Mouse (Mus musculus) CH12F3 (cell line): ENCODE results near the gene Sepsecs.

Experiments used
- in situ Hi-C: fragments of 300-500 bp; cut with MboI; formaldehyde crosslinking; loops from 2 replicates; pipeline ENCODE4 v1.14.3; 2020; ENCODE audit warnings: low sequenced_read_pairs

Gene Sepsecs

DNA sequence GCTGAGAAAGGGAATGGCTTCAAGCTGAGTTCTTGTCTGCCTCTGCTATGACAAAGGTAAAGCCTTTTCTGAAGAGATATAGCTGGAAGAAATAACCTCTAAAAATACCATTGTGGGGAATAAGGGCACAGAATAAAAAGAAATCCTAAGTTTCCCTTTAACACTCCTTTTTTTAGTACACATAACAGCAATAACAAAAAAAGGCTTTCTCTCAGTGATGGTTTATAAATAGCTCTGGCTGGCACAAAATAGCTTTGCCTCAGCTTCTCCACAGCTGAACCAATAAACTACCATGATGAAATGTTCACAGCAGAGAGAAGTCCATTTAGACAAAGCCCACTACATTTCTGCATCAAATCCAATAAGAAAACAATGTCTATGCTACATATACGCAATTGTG is 17.4 kb downstream of the Sepsecs start:
- in situ Hi-C loops, result loop anchor here (25.0 kb wide), 1 partner anchor 490 kb away; no protein-coding TSS in a partner anchor

DNA sequence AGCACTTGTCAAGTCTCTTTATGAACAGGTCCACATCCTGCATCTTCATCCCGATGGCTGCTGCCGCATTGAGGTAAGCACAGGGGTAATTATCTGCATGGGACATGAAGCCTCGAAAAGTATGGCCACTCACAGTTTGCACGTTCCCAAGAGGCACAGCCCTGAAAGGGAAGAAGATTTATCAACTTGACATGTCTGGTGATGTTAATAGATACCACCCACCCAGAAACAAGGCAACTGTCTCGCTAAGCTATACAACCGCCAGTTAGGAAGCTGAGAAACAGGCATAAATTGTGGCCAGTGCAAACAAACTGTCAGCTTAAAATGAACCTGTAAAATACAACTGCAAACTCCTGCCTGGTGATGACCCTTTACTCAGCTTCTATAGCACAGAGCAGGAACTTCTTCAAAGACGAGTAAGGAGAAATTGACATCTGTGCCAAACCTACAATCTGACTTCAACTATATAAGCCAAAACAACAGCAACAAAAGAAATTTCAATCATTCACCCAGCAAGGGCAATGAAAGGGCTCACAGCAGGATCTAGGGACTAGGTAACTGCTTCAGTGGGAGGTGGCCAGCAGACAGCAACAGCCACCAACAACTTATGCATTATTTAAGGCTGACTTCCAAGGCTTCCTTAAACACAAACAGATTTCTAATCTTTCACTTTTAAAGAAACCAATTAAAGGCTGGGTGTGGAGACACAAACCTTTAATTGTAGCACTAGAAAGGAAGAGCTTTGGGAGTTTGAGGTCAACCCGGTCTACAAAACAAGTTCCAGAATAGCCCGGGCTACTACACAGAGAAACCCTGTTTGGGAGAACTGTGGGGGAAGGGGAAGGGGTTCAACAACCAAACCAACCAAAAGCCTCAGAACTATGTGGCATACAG is 25.3 kb downstream of the Sepsecs start:
- in situ Hi-C loops, result no loop called here

DNA sequence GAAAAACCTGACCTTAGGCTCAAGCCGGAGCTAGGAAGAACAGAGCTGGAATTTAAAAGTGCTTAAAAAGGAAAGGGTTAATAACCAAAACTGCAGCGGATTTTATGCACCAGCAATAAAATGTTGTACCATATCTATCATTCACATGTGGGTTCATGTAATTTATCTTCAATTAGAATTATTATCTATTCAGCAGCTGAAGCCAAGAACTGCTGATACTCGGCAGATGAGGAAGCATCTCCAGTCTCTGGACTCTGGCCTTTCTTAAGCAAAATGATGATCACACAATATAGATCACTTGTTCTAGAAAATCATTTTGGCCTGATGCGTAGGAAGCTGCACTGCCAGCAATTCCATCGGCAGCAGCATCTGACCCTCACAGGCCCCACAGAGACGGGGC is 27.8 kb downstream of the Sepsecs start:
- in situ Hi-C loops, result no loop called here

DNA sequence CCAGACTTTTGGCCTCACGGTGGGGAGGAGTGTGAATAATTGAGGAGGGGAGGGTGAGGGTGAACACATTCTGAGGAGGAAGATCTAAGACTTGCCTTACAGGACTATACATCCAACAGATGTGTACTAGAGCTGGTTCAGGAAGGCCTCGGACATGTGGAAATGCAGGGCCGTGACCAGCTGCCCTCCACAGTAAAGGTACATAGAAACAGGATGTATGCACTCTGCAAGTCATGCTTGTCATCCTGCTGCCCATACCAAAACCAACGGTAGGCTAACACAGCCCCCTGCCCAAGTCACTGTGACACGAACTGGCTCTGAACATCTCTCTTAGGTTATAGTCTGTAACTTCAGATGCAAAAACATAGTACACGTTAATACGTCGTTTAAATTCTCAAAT is 30.6 kb downstream of the Sepsecs start:
- in situ Hi-C loops, result no loop called here

DNA sequence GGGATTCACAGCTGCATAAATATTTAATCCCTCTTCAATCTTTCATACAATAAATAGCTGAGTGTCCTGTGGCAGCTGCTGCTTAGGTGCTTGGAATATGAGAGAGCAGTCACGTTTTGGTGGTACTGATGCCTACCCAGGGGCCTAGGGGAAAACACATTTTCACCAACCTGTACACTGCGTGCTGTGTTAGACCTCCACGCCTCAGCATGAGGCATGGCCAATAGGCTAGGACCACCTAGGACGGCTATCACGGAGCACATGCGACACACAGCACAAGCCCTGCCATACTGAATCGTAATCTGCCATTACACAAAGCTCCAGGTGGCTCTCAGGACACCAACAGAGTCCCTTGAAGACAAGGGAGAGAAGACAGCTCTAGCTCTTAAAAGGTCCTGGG is 31.5 kb downstream of the Sepsecs start:
- in situ Hi-C loops, result no loop called here

DNA sequence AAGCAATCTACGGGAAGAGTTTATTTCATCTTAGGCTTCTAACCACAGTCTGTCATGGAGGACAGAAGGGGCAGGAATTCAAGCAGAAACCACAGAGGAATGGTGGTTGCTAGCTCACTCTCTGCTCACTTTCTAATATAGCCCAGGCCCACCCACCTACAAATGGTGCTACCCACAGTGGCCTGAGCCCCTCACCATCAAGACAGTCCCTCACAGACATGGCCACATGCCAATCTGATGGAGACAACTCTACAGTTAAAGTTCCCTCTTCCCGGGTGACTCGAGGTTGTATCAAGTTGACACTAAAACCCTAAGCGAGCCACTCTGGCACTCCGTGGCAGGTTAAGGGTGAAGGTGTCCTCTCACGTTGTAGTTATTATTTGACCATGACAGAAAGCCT is 32.6 kb downstream of the Sepsecs start:
- in situ Hi-C loops, result no loop called here

DNA sequence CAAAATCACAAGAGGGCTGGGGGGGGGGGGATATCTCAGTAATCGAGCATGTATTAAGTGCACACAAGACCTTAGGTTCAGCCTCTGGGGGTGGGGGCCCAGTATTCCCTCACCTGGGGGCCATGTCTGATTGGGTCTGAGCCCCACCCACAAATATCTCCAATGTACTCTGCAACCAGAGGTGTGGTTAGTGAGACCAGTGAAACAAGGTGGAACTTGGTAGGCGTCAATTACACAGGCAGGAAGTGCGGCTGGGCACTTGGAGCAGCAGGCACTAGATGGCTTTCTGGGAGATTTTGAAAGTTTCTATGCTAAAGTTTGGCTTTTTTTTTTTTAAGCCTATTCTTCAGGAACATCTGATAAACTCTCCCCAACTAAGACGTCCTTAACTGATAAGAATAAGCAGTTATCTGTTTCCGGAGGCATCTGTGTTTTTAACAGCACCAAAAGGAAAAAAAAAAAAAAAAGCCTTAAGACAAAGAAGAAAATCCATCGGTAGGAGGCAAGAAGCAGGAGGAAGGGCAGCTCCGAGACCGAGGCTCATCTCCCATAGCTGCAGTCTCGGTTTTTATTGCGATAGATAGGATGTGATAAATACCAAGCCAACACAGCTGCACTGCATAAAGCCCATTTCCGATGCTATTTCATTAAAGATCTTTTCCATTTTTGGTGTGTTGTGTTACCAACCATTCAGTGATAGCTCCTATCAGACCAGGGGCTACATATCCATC is 33.3 kb downstream of the Sepsecs start:
- in situ Hi-C loops, result no loop called here

DNA sequence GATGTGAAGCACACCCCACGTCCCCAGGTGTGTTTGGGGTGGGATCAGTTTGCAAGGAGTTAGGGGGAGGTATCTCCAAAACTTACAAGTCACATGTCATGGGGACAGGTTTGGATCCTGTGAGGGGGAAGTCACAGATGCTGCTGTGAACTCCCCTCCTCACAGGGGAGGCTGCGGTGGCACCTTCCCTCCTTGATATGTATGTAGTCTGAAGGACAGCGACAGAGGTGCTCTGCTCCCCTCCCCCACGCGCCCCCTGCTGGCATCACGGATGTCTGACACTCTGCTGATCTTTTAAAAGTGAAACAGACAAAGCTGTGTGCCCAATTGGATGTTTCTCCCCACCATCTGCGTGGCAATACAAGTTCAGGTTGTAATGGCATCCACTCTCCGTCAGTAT is 35.5 kb downstream of the Sepsecs start:
- in situ Hi-C loops, result no loop called here

DNA sequence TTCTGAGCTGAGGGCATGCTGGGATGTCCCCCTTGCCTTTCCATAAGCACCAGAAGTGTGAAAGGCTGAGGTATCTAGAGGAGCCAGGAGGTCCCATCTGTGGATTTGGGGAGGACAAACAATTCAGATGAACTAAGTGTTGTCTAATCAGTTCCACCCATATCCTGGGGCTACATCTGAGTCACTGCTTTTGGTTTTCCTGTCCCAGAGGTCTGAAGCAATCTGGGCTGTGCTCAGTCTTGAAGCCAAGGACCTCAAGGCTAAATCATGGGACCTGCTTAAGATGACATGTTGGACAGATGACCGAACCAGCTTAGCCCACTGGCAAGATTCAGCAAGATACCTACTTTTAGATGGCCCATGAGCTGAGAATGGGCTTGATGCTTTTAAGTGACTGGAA is 39.0 kb downstream of the Sepsecs start:
- in situ Hi-C loops, result no loop called here

DNA sequence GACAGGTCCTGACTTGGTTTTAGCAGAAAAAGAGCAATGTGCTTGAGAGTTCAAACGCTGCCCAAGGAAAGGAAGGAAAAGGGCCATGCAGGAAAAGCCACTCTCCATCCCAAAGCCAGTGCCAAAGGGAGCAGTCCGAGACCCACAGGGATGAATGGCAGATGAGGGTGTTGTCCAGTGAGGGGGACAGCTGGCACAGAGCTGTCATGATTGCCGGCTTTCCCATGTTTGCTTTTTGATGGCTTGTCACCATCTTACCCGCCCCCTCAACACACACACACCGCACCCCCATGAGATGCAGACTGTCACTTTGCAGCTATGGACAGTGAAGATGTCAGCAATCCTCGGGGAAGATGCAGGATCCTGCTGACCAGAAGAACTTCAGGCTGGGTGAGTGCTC is 40.3 kb downstream of the Sepsecs start:
- in situ Hi-C loops, result no loop called here

DNA sequence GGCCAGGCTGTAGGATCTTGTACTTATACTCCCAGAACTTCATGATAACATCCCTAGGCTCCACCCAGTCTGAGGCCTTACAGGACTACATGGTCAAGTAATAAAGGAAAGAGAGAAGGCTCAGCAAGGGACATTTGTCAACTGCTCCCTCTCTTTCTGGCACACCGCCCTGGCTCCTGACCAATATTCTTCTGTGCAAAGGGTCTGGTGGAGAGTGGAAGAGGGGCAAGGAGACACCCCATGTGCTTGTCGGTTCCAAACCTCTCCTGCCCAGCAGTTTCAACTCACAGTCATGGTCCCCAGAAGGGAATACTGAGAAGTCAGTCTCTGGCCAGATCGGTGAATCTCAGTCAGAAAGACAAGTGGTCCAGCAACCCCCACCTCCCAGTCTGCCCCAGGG is 40.7 kb downstream of the Sepsecs start:
- in situ Hi-C loops, result no loop called here

DNA sequence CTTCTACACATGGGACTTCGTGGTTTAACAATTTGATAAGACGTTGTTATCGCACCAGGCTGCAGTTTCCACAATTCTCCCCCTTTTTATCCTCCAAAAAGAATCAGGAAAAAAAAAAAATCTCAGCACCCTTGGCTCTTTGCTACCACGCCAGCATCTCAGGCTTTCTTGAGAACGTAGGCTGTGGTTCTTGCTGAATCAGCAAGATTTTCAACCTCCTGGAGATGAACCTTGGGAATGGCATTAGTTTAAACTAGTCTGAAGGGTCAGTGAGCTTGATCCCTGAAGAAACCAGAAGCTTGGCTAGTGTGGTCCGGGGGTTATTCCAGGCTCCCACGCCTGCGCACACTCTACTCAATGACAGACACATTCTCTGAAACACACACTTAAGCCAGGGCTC is 41.8 kb downstream of the Sepsecs start:
- in situ Hi-C loops, result no loop called here

DNA sequence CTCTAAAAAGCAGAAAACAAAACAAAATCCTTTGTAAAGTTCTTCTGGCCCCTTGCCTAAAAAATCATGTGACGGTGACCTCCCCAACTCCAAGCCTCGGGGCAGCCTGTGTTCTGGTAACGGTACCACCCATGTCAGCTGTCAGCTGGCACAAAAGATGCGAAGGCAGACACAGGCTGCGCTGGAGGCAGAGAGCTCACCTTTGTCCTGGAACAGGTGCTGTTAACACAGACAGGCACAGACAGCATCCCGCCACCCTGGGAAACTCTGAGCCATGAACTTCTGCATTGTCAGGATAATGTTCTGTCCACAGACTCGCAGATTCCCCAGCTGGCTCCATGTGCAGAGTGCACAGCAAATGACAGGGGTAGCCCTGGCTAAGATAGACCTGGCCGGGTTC is 43.4 kb downstream of the Sepsecs start:
- in situ Hi-C loops, result no loop called here

DNA sequence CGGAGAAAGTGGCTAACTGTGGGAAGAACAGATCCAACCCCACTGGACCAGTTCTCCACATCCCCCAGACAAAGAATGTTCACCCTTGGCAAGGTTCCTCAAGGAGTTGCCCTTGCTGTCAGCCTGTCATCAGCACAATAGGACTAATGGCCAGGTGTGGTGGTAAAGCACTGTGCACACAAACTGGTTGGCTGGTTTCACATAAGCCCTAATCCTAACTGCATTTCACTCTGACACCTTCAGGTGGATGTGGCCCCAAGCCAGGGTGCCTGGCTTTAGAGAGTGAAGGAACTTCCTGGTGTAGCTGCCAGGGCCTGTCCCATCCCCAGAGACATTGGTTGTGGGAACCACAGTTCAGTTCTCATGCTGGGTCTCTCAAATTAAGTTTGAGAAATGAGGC is 44.6 kb downstream of the Sepsecs start:
- in situ Hi-C loops, result no loop called here

DNA sequence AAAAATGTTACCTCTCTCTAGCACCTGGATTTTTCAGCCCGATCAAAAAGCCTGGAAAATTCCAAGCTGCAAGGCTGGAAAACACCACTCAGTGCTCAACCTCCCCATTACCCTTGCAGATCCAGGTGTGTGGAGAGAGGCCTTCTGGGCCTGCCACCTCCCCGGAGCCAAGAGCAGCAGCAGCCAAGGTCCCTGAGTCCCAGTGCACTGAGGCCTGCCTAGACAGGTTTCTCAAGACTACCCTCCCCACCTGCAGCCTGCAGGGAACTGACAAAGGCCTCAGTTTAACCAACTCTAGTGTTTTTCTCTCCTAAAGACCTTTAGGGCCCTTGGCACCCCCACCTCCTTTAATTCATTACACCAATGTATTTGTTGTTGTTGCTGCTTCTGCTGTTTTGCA is 46.4 kb downstream of the Sepsecs start:
- in situ Hi-C loops, result no loop called here

DNA sequence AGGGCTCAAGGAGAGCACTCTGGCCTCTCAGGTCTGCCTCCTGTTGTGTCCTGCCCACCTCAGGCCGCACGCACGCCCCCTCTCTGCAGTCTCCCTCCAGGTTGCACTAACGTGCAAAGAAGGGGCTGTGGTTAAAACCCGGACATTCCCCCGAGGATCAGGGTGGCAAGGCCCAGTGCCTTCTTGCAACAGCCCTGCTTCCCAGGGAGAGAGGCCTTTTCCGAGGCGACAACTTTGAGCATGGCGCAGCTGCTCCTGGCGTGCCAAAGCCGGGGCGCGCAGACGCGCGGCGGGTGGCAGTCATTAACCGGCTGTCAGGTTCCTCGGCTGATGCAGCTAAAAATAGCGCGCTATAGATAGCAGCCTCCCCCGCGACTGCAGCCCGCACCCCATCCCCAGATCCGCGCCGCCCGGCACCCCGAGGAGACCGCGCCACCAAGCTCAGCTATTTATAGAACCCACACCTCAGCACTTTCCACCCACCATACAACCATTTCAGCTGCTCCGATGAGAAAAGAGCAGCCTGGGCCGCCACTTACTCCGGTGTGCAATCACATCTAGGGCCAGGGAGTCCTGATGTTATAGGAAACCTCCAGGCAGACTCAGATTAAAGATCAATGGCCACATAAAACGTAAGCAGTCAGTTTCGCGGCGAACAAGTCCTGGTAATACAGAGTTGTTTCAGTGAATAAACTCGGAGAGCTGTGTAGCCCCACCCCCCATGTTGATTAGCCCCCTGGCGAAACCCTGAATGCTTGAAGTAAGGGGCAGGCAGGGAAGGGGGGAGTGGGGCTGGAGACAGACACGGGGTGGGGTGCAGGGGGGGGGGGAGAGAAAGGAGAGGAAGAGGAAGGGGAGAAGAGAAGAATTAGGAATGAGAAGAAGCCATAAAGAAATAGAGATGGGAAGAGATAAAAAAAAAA is 50.9 kb downstream of the Sepsecs start:
- in situ Hi-C loops, result no loop called here

DNA sequence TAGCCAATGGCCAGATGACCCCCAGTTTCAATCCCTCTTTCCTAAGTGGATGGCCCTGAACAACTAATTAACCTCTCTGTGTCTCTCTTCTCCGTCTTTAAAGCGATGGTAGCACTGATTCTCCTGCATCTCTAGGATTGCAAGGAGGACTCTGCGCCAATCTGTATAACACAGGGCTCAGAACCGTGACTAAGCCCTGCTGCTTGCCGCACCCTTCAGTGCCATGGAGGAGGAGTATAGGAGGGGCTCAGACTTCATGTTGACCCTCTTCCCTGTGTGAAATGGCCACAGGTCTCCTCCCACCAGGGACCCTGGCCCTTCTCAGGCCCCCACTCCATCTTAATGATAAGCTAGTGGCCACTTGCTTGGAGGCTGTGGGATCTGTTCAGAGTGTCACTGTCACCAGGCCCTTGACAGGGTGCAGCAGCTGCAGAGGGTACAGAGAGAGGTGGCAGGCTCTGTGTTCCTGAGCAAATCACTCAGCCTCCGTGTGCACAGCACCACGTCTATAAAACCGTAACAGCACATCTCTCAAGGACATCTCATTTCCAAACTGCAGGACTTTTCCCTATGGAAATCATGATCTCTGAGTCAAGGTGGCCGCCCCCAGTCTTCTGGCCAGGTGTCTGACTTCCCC is 51.7 kb downstream of the Sepsecs start:
- in situ Hi-C loops, result no loop called here

DNA sequence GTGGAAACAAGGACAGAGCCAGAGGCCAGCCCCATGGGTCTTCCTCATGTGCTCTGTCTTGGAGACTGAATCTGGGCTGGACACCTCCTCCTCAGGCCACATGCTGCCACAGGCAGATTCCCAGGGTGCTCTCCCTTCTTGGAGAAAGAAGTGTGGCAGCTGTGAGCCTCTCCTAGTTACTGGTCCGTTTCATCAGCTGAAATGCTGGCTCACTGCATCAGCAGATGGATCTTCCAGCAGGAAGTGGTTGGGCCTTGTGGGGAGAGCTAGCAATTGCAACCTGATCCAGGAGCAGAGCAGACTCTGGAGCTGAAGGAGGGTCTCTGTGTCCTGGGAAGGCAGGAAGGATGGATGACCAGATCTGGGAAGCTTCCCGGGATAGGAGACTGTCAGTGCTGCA is 53.0 kb downstream of the Sepsecs start:
- in situ Hi-C loops, result no loop called here

DNA sequence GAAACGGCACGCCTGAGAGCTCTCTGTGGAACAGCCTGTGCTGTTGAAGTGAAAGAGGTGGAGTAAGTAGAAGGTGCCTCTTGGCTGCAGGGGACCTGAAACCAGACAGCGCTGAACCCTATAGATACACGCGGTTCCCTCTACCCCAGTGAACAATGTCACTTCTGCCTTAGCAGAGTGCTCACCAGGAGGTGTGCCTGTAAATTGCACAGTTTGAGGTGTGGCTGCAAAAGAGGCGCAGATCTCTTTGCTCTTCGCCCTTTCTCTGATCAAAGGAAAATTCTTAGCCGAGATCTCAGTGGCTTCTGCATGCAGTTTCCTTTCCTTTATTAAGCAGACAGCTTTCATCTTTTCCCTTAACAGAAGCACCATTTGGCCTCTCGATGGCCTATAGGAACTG is 54.1 kb downstream of the Sepsecs start:
- in situ Hi-C loops, result no loop called here

DNA sequence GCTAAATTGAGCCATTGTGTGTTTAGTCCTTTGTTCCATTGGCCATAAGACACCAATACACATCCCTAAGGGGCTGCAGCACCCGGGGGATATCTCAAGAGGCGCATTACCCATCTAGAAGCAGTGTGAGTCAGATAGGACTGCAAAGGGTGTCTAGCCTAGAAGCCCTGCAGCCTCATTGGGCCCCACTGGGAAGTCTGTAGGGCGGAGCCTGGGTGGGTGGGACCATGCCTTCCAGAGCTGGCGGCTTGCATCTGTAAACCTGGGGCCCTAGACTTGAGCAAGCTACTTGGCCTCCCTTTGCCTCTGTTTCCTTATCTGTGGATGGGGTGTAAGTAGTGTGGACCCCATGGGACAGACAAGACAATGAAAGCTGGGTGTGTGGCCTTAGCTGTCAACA is 54.8 kb downstream of the Sepsecs start:
- in situ Hi-C loops, result no loop called here

DNA sequence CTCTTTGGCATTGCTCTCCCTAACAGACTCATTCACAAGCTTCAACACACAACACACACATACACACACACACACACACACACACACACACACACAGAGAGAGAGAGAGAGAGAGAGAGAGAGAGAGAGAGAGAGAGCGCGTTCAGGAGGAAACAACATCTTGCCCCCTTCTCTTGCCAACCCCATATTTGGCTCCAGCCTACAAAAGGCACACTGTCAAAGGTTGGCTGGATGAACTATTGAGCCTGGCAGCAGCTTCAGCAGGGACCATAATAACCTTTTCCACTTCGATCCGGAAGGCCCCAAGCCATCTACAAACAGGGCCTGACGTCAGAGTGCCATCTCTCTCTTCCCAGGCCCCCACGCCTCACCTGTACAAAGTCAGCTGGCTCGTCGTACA is 56.7 kb downstream of the Sepsecs start:
- in situ Hi-C loops, result no loop called here
